Mouse (Mus musculus) heart, postnatal 0 days (tissue): ENCODE results near the gene Wbp2.

ENCODE experiments used
- CTCF ChIP-seq: IDR thresholded peaks from 2 replicates; pipeline ENCODE4 v1.5.1; 2016; ENCODE audit warnings: antibody characterized with exemption, control low read depth, low read depth
- EP300 ChIP-seq: IDR thresholded peaks from 2 replicates; pipeline ENCODE4 v1.6.1; 2016; ENCODE audit warnings: antibody characterized with exemption, low read depth

GRCm38 (mm10) chr11:116075539-116076265 lies 11.1 kb downstream of the Wbp2 start:
- TF ChIP-seq EP300, result no peak
- no peak for TF ChIP-seq CTCF
